Mouse (Mus musculus) CD4-positive naive resting alpha-beta T cell, adult 57 days (primary cell): ENCODE measurements around the gene Cel. TPM values are rescaled to one million over a fixed set of nuclear protein-coding genes. Genes with fewer than 3 reads are reported as not detected.

Experiments
- total RNA-seq: library from RNA; stranded (reverse); gene quantifications from one replicate; pipeline ENCODE4 v1.2.4, GENCODE M21; 2023

The Cel gene
- 1.3 TPM for total RNA-seq

DNA sequence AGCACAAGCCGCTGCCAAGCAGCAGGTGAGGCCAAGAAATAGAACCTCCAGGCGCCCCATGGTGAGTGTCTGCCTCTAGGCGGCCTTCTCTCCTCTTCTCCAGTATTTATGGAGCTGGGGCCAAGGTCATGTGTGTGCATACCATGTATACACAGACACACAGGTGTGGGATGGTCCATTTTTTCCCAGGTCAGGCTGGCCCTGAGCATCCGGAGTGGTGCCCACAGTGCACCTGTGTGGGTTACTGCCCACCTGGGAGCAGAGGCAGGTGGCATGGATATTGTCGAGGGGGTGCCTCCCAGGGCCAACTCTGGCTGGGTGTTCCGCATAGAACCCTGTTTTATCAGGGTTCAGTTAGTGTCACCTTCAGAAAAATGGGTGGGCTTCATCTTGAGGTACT is at the start of gene Cel:
TSS of gene Cel (minus strand) at position 101 of the 400 bp plus-strand sequence.

DNA sequence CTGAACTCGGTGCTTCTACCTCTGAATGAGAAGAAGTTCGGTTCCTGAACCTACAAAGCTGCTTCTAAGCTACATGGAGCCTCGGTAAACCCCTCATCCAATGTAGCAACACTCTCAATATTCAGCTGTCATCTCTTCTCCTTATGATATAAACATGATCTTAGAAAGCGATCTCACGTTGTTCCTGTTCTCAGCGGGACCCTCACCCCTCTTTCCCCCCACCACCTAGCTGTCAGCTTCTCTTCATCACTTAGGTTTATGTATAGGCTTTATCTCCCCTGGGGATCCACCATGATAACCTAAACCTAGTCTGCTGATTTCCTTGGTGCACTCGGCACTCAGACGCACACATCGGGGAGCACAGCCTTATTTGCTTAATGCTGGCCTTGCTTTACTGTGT is 20.4 kb upstream of the Cel start, which contains the start of gene Gtf3c5:
TSS of gene Gtf3c5 (minus strand) at position 101 of the 400 bp plus-strand sequence.

DNA sequence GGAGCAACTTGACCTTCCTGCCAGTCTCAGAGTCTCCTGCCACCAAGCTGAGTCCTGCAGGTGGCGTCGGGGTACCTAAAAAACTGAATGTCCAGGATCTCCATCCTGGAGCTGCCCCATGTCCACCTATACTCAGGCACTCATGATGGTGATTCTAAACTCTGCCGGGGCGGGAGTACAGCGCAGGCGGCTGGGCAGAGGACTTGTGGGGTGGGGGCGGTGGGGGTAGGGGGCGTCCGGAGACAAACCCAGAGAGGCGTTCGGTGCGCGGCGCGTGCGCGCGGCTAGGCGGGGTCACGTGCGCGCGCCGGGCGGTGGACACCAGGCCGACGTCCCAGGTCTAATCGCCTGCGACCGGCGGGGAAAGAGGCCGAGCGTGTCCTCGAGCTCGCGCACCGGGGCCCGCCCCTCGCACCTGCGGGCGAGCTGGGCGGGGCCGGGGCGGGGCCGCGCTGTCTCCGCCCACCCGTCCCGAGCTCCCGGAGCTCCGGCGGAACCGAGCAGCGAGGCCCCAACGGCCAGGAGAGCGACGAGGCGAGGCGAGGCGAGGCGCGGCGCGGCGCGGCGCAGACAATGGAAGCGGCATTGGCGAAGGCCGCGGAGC is 50.3 kb downstream of the Cel start, which contains the start of gene Ralgds:
TSS of gene Ralgds (plus strand) at position 328 of the 604 bp plus-strand sequence.

GRCm38 (mm10) chr2:28505795-28506194 is 57.4 kb downstream of the Cel start, which contains the start of gene Gm10134:
Gene Gm10134, plus strand, starts transcription at chr2:28506095.

Other genes starting within 250 kb of the Cel start
- gene Ppp1r26, start 116.6 kb downstream of the Cel start, total RNA-seq, result not detected
- not detected for gene 1700007K13Rik, start 97.1 kb downstream of the Cel start, total RNA-seq
- gene Mrps2, start 95.3 kb downstream of the Cel start, total RNA-seq, result 18.4 TPM
- gene Gbgt1, start 66.5 kb downstream of the Cel start, total RNA-seq, result not detected
- not detected for gene Gm10134, start 57.3 kb downstream of the Cel start, total RNA-seq
- 58.4 TPM for gene Ralgds, start 50.3 kb downstream of the Cel start, total RNA-seq
- 29.4 TPM for gene Gtf3c5, start 20.3 kb upstream of the Cel start, total RNA-seq
- not detected for gene Gfi1b, start 58.6 kb upstream of the Cel start, total RNA-seq
- 54.6 TPM for gene Tsc1, start 77.8 kb upstream of the Cel start, total RNA-seq
- not detected for gene Spaca9, start 136.3 kb upstream of the Cel start, total RNA-seq
- gene Ak8, start 136.8 kb upstream of the Cel start, total RNA-seq, result 0.50 TPM